Comparison of ENCODE assay signal across 23 mouse cellular contexts in genomic region chr6:85209226-85209967, GRCm38 (mm10). TPM values are rescaled to one million over a fixed set of nuclear protein-coding genes. Genes with fewer than 3 reads are reported as not detected.
DNase-seq lines count a peak whose midpoint lies in the region; ATAC-seq and TF ChIP-seq lines count a peak whose summit lies in the region.
"Had no signal": no experiment of that assay in that cellular context is flagged by ENCODE, and none has a peak within 500 bp of the region (broad histone marks: within the 10 kb centered on the region; RNA-seq: fewer than 3 reads in every experiment).

No protein-coding gene starts in this region.

- peak; percentile 74 for DNase-seq in kidney, adult 11 months
- DNase-seq in NIH3T3 (ENCODE audit: low read depth): peak; percentile 41
- DNase-seq in adrenal gland, adult 8-10 months: peak; percentile 29
- peak; percentile 38 for DNase-seq in kidney, postnatal 10 days
- DNase-seq in ovary, postnatal 14 days (ENCODE audit: low spot score): no peak
- DNase-seq: gastrocnemius, postnatal 14 days; heart, adult 2 months; layer of hippocampus, postnatal 36 days; left cerebral cortex, postnatal 4 days; retina, postnatal 1 day; thymus, adult 18-20 months had no signal

- no peak for ATAC-seq in kidney, embryonic 14.5 days (ENCODE audit: low FRiP score, low TSS enrichment)
- no peak for ATAC-seq in intestine, postnatal 0 days
- ATAC-seq: liver, embryonic 12.5 days had no signal

- H3K4me1 ChIP-seq in kidney, embryonic 14.5 days (ENCODE audit: control insufficient read depth, insufficient read depth, low read length): no peaks in the 10 kb centered on the region
- H3K4me1 ChIP-seq in intestine, postnatal 0 days (replicated peaks; ENCODE audit: control insufficient read depth, insufficient read depth, low read length): 0 out of 2 replicates have a peak, but pooled peaks cover 4% of the 10 kb centered on the region
- H3K4me1 ChIP-seq: liver, embryonic 12.5 days; neural tube, embryonic 15.5 days had no signal

- no peak overlapping the region for H3K4me2 ChIP-seq in kidney, embryonic 14.5 days (replicated peaks; ENCODE audit: low read depth, low read length)
- no peak overlapping the region for H3K4me2 ChIP-seq in intestine, postnatal 0 days (replicated peaks; ENCODE audit: low read depth)
- H3K4me2 ChIP-seq: liver, embryonic 12.5 days; lung, embryonic 15.5 days; midbrain, embryonic 12.5 days; neural tube, embryonic 15.5 days had no signal

- H3K9ac ChIP-seq in kidney, embryonic 14.5 days (ENCODE audit: low read depth, low read length): no peak overlapping the region
- H3K9ac ChIP-seq in intestine, postnatal 0 days (ENCODE audit: low read depth, low read length): no peak overlapping the region
- H3K9ac ChIP-seq: liver, embryonic 12.5 days; lung, embryonic 15.5 days; midbrain, embryonic 12.5 days; neural tube, embryonic 15.5 days had no signal

- no peak overlapping the region for H3K4me3 ChIP-seq in kidney, embryonic 14.5 days (ENCODE audit: low read length)
- H3K4me3 ChIP-seq in intestine, postnatal 0 days (ENCODE audit: low read depth, low read length): no peak overlapping the region
- H3K4me3 ChIP-seq: heart, adult 2 months; hindbrain, embryonic 10.5 days; liver, embryonic 12.5 days; lung, embryonic 15.5 days; midbrain, embryonic 12.5 days; myocyte; neural tube, embryonic 15.5 days had no signal

- no peaks in the 10 kb centered on the region for H3K36me3 ChIP-seq in kidney, embryonic 14.5 days (ENCODE audit: control insufficient read depth, insufficient read depth, low read length)
- no peaks in the 10 kb centered on the region for H3K36me3 ChIP-seq in intestine, postnatal 0 days (ENCODE audit: control insufficient read depth, insufficient read depth)
- H3K36me3 ChIP-seq: hindbrain, embryonic 10.5 days; liver, embryonic 12.5 days; lung, embryonic 15.5 days; midbrain, embryonic 12.5 days; neural tube, embryonic 15.5 days had no signal

- peaks cover 8% of the 10 kb centered on the region; the same call in 1 of the 2 replicates for H3K27me3 ChIP-seq in kidney, embryonic 14.5 days (ENCODE audit: control insufficient read depth, insufficient read depth, low read length)
- H3K27me3 ChIP-seq in intestine, postnatal 0 days (replicated peaks; ENCODE audit: control insufficient read depth, insufficient read depth, low read length): no peaks in the 10 kb centered on the region; the same call in 1 of the 2 replicates

- WGBS in kidney, embryonic 14.5 days: 76% methylated on average over 9 of the region's 9 CpGs
- WGBS in intestine, postnatal 0 days: 73% methylated on average over 9 of the region's 9 CpGs

- H3K27ac ChIP-seq in kidney, embryonic 14.5 days (ENCODE audit: low read depth, low read length): no peak overlapping the region
- H3K27ac ChIP-seq in intestine, postnatal 0 days (ENCODE audit: low read depth, low read length): no peak overlapping the region
- H3K27ac ChIP-seq: heart, adult 2 months; hindbrain, embryonic 10.5 days; liver, embryonic 12.5 days; lung, embryonic 15.5 days; midbrain, embryonic 12.5 days; neural tube, embryonic 15.5 days had no signal

- no peak for TF ChIP-seq CTCF in intestine, postnatal 0 days (IDR thresholded peaks at IDR 0.05; ENCODE audit: low read depth)

- no peaks in the 10 kb centered on the region for H3K9me3 ChIP-seq in kidney, embryonic 14.5 days (ENCODE audit: control insufficient read depth, low read length)
- H3K9me3 ChIP-seq in intestine, postnatal 0 days (ENCODE audit: control insufficient read depth): no peaks in the 10 kb centered on the region
- H3K9me3 ChIP-seq: hindbrain, embryonic 10.5 days; liver, embryonic 12.5 days; lung, embryonic 15.5 days; midbrain, embryonic 12.5 days; neural tube, embryonic 15.5 days had no signal

RNA-seq across cellular contexts. Expression of gene Emx1, which starts 22.2 kb away (rescaled TPM):
- 7.5 and 8.5 TPM in 2 replicates for polyA plus RNA-seq in kidney, embryonic 14.5 days (2014; fragmentation: Nextera tagmentation; extraction: Ambion mirVana)
- total RNA-seq in adrenal gland, adult 8-10 months (2022): not detected
- not detected in 2 replicates for polyA plus RNA-seq in intestine, postnatal 0 days (2015; fragmentation: Nextera tagmentation; extraction: Ambion mirVana)
- total RNA-seq: adrenal gland, adult 18-20 months; ES-E14; gastrocnemius, postnatal 14 days; heart, adult 2 months had no signal
- polyA plus RNA-seq: heart, adult 2 months; heart, embryonic 16.5 days; liver, embryonic 12.5 days; lung, embryonic 15.5 days; myocyte; neural tube, embryonic 15.5 days; stomach, embryonic 14.5 days had no signal
